Mouse (Mus musculus) cerebellum, postnatal 14 days (tissue): ENCODE measurements around the gene Clcf1.

ENCODE experiments used
- DNase-seq, 2 experiments: peaks; one replicate each; pipeline ENCODE4 v3.0.0; 2021; ENCODE audit warnings: mixed read lengths in 2 of 2

The Clcf1 gene

GRCm38 (mm10) chr19:4193129-4193528, 20.9 kb upstream of the Clcf1 start:
- no peak for DNase-seq

GRCm38 (mm10) chr19:4194021-4194724, 19.9 kb upstream of the Clcf1 start:
- DNase-seq: no peak

- peak; percentile 96 to 98 for DNase-seq
These were observed 19.0 kb upstream of the Clcf1 start for GRCm38 (mm10) chr19:4194776-4195650.

- no peak for DNase-seq
These were observed 18.0 kb upstream of the Clcf1 start for GRCm38 (mm10) chr19:4196048-4196447.

GRCm38 (mm10) chr19:4196548-4196947, 17.5 kb upstream of the Clcf1 start:
- DNase-seq: no peak

GRCm38 (mm10) chr19:4197180-4197579, 16.9 kb upstream of the Clcf1 start:
- no peak for DNase-seq

- DNase-seq: peak; percentile 97 to 98
These were observed 12.6 kb upstream of the Clcf1 start, which contains the start of gene Rad9a for GRCm38 (mm10) chr19:4201291-4201909. TSS of gene Rad9a (minus strand) at chr19:4201662.

GRCm38 (mm10) chr19:4202149-4202548, 11.9 kb upstream of the Clcf1 start:
- DNase-seq: no peak

- no peak for DNase-seq
These were observed 10.9 kb upstream of the Clcf1 start for GRCm38 (mm10) chr19:4203148-4203547.

GRCm38 (mm10) chr19:4203604-4204326, 10.3 kb upstream of the Clcf1 start:
- no peak for DNase-seq

GRCm38 (mm10) chr19:4204889-4205288, 9.1 kb upstream of the Clcf1 start:
- DNase-seq: no peak

GRCm38 (mm10) chr19:4206971-4207370, 7.1 kb upstream of the Clcf1 start:
- peak; percentile 81 for DNase-seq

GRCm38 (mm10) chr19:4208563-4208962, 5.5 kb upstream of the Clcf1 start:
- no peak for DNase-seq

GRCm38 (mm10) chr19:4211891-4212588, 2.0 kb upstream of the Clcf1 start:
- DNase-seq: no peak

GRCm38 (mm10) chr19:4213524-4213974, 489 bp upstream of the Clcf1 start:
- no peak for DNase-seq

GRCm38 (mm10) chr19:4214771-4215450, 873 bp downstream of the Clcf1 start:
- DNase-seq: no peak

- DNase-seq: no peak
These were observed 1.4 kb downstream of the Clcf1 start for GRCm38 (mm10) chr19:4215451-4215840.

GRCm38 (mm10) chr19:4216041-4216685, 2.1 kb downstream of the Clcf1 start:
- DNase-seq: peak; percentile 65 to 72

GRCm38 (mm10) chr19:4217140-4217539, 3.1 kb downstream of the Clcf1 start:
- DNase-seq: no peak

- no peak for DNase-seq
These were observed 3.8 kb downstream of the Clcf1 start for GRCm38 (mm10) chr19:4217855-4218254.

GRCm38 (mm10) chr19:4218293-4218692, 4.3 kb downstream of the Clcf1 start:
- DNase-seq: no peak
